Mouse (Mus musculus): ENCODE results near the gene Sox2.

GRCm38 (mm10) chr3:34664636-34665531 lies 14.7 kb downstream of the Sox2 start:
- TF ChIP-seq POLR2A (IDR thresholded peaks at IDR 0.05; ENCODE audit: control insufficient read depth, low read depth, low read length) (no peak), CTCF (IDR thresholded peaks at IDR 0.05; ENCODE audit: control insufficient read depth, insufficient read depth, insufficient replicate concordance, low read depth, low read length) (no peak)
